Mouse (Mus musculus): ENCODE results near the gene Cd81.

DNA sequence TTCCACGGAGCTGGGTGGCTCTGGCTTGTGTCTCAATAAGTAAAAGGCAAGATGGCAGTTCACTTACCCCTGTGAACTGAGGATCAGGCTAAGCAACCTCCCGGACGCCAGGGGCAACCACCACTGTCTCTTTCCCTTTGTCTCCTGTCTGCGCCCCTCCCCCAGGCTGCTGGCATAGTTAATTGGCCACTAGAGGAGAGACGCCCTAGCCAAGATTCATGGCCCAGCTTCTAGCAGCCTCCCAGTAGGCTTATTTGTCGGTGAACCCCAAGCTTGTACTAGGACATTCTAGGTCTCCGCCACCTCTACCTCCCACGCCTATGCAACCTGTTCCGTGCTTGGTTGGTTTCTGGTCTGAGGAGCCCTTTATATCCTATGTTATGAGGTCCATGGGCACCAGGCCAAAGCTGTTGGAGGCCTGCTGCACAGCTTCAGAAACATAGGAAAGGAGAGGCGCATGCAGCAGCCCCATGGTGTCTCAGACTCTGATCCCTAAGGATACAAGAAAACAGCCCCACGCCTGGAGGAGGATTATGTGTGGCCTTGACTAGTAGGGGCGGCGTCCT lies 15.9 kb downstream of the Cd81 start:
- TF ChIP-seq CTCF (IDR thresholded peaks at IDR 0.05; ENCODE audit: low read depth, low read length) (no peak), POLR2A (IDR thresholded peaks at IDR 0.05; ENCODE audit: extremely low read depth, insufficient read depth, low read length) (no peak)

Measured in liver, adult 2 months (tissue).